Mouse (Mus musculus) ES-E14 (cell line): ENCODE data around the gene Smurf2.

ENCODE experiments used
- HCFC1 ChIP-seq: IDR thresholded peaks from 2 replicates; pipeline ENCODE4 v1.6.1; 2012; ENCODE audit warnings: low read length, inconsistent platforms, borderline replicate concordance; ENCODE audit not compliant: insufficient read depth
- MAFK ChIP-seq: IDR thresholded peaks from 2 replicates; pipeline ENCODE4 v1.6.1; 2014; ENCODE audit warnings: mild to moderate bottlenecking, low read depth, low read length, inconsistent platforms; ENCODE audit not compliant: insufficient read depth
- ZC3H11A ChIP-seq: IDR thresholded peaks from 2 replicates; pipeline ENCODE4 v1.6.1; 2012; ENCODE audit warnings: low read depth, mild to moderate bottlenecking, inconsistent platforms, low read length, borderline replicate concordance

GRCm38 (mm10) chr11:106962310-106962709 lies 41.8 kb upstream of the Smurf2 start:
- no peak for TF ChIP-seq ZC3H11A
- TF ChIP-seq HCFC1 = no peak
- no peak for TF ChIP-seq MAFK
